Mouse (Mus musculus): ENCODE results near the gene Grcc10. TPM values are rescaled to one million over a fixed set of nuclear protein-coding genes. Genes with fewer than 3 reads are reported as not detected.

Grcc10 gene
- polyA plus RNA-seq, 1 experiment from 2014 or later, result 549 TPM

- Histone ChIP-seq H3K4me1 (ENCODE audit: control insufficient read depth, insufficient read depth, low read length) (peaks cover 25% of the 10 kb centered on the region), H3K27me3 (ENCODE audit: control insufficient read depth, insufficient read depth, low read length) (no peaks in the 10 kb centered on the region), H3K9me3 (ENCODE audit: control insufficient read depth, low read length) (no peaks in the 10 kb centered on the region), H3K36me3 (ENCODE audit: control insufficient read depth, insufficient read depth, low read length) (peaks cover 21% of the 10 kb centered on the region), H3K4me2 (ENCODE audit: low read depth, severe bottlenecking) (no peak overlapping the region), H3K9ac (ENCODE audit: low read length) (no peak overlapping the region), H3K27ac (replicated peaks; ENCODE audit: low read depth, low read length) (no peak overlapping the region), H3K4me3 (ENCODE audit: low read depth, low read length) (no peak overlapping the region)
- 91% methylated on average over 13 of the region's 15 CpGs for WGBS
- DNase-seq (ENCODE audit: low spot score) (no peak), ATAC-seq (ENCODE audit: insufficient number of reproducible peaks, low FRiP score, low TSS enrichment, low read depth) (no peak)
These were observed 1.8 kb upstream of the Grcc10 start for GRCm38 (mm10) chr6:124742839-124743514.

- Histone ChIP-seq H3K27me3 (ENCODE audit: control insufficient read depth, insufficient read depth, low read length) (no peaks in the 10 kb centered on the region), H3K9me3 (ENCODE audit: control insufficient read depth, low read length) (no peaks in the 10 kb centered on the region), H3K27ac (replicated peaks; ENCODE audit: low read depth, low read length) (peak overlapping the region; percentile 99; the same call in 1 of the 2 replicates), H3K9ac (ENCODE audit: low read length) (no peak overlapping the region), H3K4me2 (ENCODE audit: low read depth, severe bottlenecking) (peak overlapping the region; percentile 80), H3K36me3 (ENCODE audit: control insufficient read depth, insufficient read depth, low read length) (peaks cover 12% of the 10 kb centered on the region), H3K4me3 (ENCODE audit: low read depth, low read length) (peak overlapping the region; percentile 67; the same call in 1 of the 2 replicates), H3K4me1 (ENCODE audit: control insufficient read depth, insufficient read depth, low read length) (peaks cover 21% of the 10 kb centered on the region)
- 74% methylated on average over 3 of the region's 3 CpGs for WGBS
- ATAC-seq (ENCODE audit: insufficient number of reproducible peaks, low FRiP score, low TSS enrichment, low read depth), result no peak
- DNase-seq (ENCODE audit: low spot score), result no peak
These were observed 668 bp upstream of the Grcc10 start for GRCm38 (mm10) chr6:124741842-124742241.

GRCm38 (mm10) chr6:124740211-124740887 lies 825 bp downstream of the Grcc10 start:
- H3K9ac ChIP-seq (ENCODE audit: low read length), result peak overlapping the region; percentile 95
- no peaks in the 10 kb centered on the region for H3K9me3 ChIP-seq (ENCODE audit: control insufficient read depth, low read length)
- peak overlapping the region; percentile 67 for H3K4me3 ChIP-seq (ENCODE audit: low read depth, low read length)
- peak overlapping the region; percentile 99 for H3K27ac ChIP-seq (replicated peaks; ENCODE audit: low read depth, low read length)
- no peaks in the 10 kb centered on the region for H3K27me3 ChIP-seq (ENCODE audit: control insufficient read depth, insufficient read depth, low read length)
- ATAC-seq (ENCODE audit: insufficient number of reproducible peaks, low FRiP score, low TSS enrichment, low read depth), result peak; percentile 8; the same call in 1 of the 2 replicates
- peaks cover 10% of the 10 kb centered on the region for H3K4me1 ChIP-seq (ENCODE audit: control insufficient read depth, insufficient read depth, low read length)
- H3K4me2 ChIP-seq (ENCODE audit: low read depth, severe bottlenecking), result peak overlapping the region; percentile 80
- WGBS, result under 1% methylated on average over 29 of the region's 29 CpGs
- peaks cover 11% of the 10 kb centered on the region for H3K36me3 ChIP-seq (ENCODE audit: control insufficient read depth, insufficient read depth, low read length)
- no peak for DNase-seq (ENCODE audit: low spot score)

- peaks cover 2% of the 10 kb centered on the region; the same call in 1 of the 2 replicates for H3K4me1 ChIP-seq (ENCODE audit: control insufficient read depth, insufficient read depth, low read length)
- H3K36me3 ChIP-seq (ENCODE audit: control insufficient read depth, insufficient read depth, low read length), result peaks cover 4% of the 10 kb centered on the region; the same call in 1 of the 2 replicates
- DNase-seq (ENCODE audit: low spot score) (no peak), ATAC-seq (ENCODE audit: insufficient number of reproducible peaks, low FRiP score, low TSS enrichment, low read depth) (no peak)
- H3K9ac ChIP-seq (ENCODE audit: low read length), result no peak overlapping the region
- WGBS, result 86% methylated on average over 10 of the region's 10 CpGs
- no peaks in the 10 kb centered on the region for H3K27me3 ChIP-seq (ENCODE audit: control insufficient read depth, insufficient read depth, low read length)
- H3K9me3 ChIP-seq (ENCODE audit: control insufficient read depth, low read length), result no peaks in the 10 kb centered on the region
- H3K4me2 ChIP-seq (ENCODE audit: low read depth, severe bottlenecking), result no peak overlapping the region
- no peak overlapping the region for H3K27ac ChIP-seq (replicated peaks; ENCODE audit: low read depth, low read length)
- H3K4me3 ChIP-seq (ENCODE audit: low read depth, low read length), result no peak overlapping the region
These were observed 1.9 kb downstream of the Grcc10 start for GRCm38 (mm10) chr6:124739231-124739796.

GRCm38 (mm10) chr6:124738511-124739023 lies 2.6 kb downstream of the Grcc10 start, which contains the start of gene Ptpn6:
Ptpn6 (minus strand) TSS chr6:124738714.
- no peak within 1 kb of the TSS for H3K27ac ChIP-seq (replicated peaks; ENCODE audit: low read depth, low read length)
- no peak within 1 kb of the TSS for H3K4me2 ChIP-seq (ENCODE audit: low read depth, severe bottlenecking)
- H3K9ac ChIP-seq (ENCODE audit: low read length), result no peak within 1 kb of the TSS
- DNase-seq (ENCODE audit: low spot score), result peak; percentile 54
- peaks cover 2% of the 10 kb centered on the region; the same call in 1 of the 2 replicates for H3K4me1 ChIP-seq (ENCODE audit: control insufficient read depth, insufficient read depth, low read length)
- H3K36me3 ChIP-seq (ENCODE audit: control insufficient read depth, insufficient read depth, low read length), result peaks cover 4% of the 10 kb centered on the region; the same call in 1 of the 2 replicates
- H3K9me3 ChIP-seq (ENCODE audit: control insufficient read depth, low read length), result no peaks in the 10 kb centered on the region
- H3K4me3 ChIP-seq (ENCODE audit: low read depth, low read length), result no peak within 1 kb of the TSS
- ATAC-seq (ENCODE audit: insufficient number of reproducible peaks, low FRiP score, low TSS enrichment, low read depth), result no peak
- 34% methylated on average over 15 of the region's 15 CpGs for WGBS
- no peaks in the 10 kb centered on the region for H3K27me3 ChIP-seq (ENCODE audit: control insufficient read depth, insufficient read depth, low read length)

- DNase-seq (ENCODE audit: low spot score), result no peak
- 92% methylated on average over 11 of the region's 11 CpGs for WGBS
These were observed 4.1 kb downstream of the Grcc10 start for GRCm38 (mm10) chr6:124737040-124737439.

GRCm38 (mm10) chr6:124734417-124734816 lies 6.8 kb downstream of the Grcc10 start:
- Histone ChIP-seq H3K27me3 (ENCODE audit: control insufficient read depth, insufficient read depth, low read length) (no peaks in the 10 kb centered on the region), H3K4me1 (ENCODE audit: control insufficient read depth, insufficient read depth, low read length) (peaks cover 9% of the 10 kb centered on the region)
- ATAC-seq (ENCODE audit: insufficient number of reproducible peaks, low FRiP score, low TSS enrichment, low read depth), result no peak

More at GRCm38 (mm10) chr6:124737040-124737439, 4.1 kb downstream of the Grcc10 start:
- Histone ChIP-seq H3K4me2 (ENCODE audit: low read depth, severe bottlenecking) (no peak overlapping the region), H3K27ac (replicated peaks; ENCODE audit: low read depth, low read length) (no peak overlapping the region), H3K4me3 (ENCODE audit: low read depth, low read length) (no peak overlapping the region), H3K27me3 (ENCODE audit: control insufficient read depth, insufficient read depth, low read length) (no peaks in the 10 kb centered on the region), H3K36me3 (ENCODE audit: control insufficient read depth, insufficient read depth, low read length) (no peaks in the 10 kb centered on the region), H3K9me3 (ENCODE audit: control insufficient read depth, low read length) (no peaks in the 10 kb centered on the region), H3K4me1 (ENCODE audit: control insufficient read depth, insufficient read depth, low read length) (peaks cover 11% of the 10 kb centered on the region), H3K9ac (ENCODE audit: low read length) (no peak overlapping the region)
- no peak for ATAC-seq (ENCODE audit: insufficient number of reproducible peaks, low FRiP score, low TSS enrichment, low read depth)

More at GRCm38 (mm10) chr6:124734417-124734816, 6.8 kb downstream of the Grcc10 start:
- no peaks in the 10 kb centered on the region for H3K9me3 ChIP-seq (ENCODE audit: control insufficient read depth, low read length)
- no peaks in the 10 kb centered on the region for H3K36me3 ChIP-seq (ENCODE audit: control insufficient read depth, insufficient read depth, low read length)
- no peak overlapping the region for H3K4me3 ChIP-seq (ENCODE audit: low read depth, low read length)
- H3K27ac ChIP-seq (replicated peaks; ENCODE audit: low read depth, low read length), result no peak overlapping the region
- 88% methylated on average over 3 of the region's 3 CpGs for WGBS
- H3K4me2 ChIP-seq (ENCODE audit: low read depth, severe bottlenecking), result no peak overlapping the region
- H3K9ac ChIP-seq (ENCODE audit: low read length), result no peak overlapping the region
- no peak for DNase-seq (ENCODE audit: low spot score)
